Comparison of ENCODE assay signal across 13 mouse cellular contexts in genomic region chr8:64659097-64659496, GRCm38 (mm10). TPM values are rescaled to one million over a fixed set of nuclear protein-coding genes. Genes with fewer than 3 reads are reported as not detected.
DNase-seq lines count a peak whose midpoint lies in the region; ATAC-seq and TF ChIP-seq lines count a peak whose summit lies in the region.
"Had no signal": no experiment of that assay in that cellular context is flagged by ENCODE, and none has a peak within 500 bp of the region (broad histone marks: within the 10 kb centered on the region; RNA-seq: fewer than 3 reads in every experiment).

No protein-coding gene starts in this region.

- peaks cover 4% of the 10 kb centered on the region for H3K4me1 ChIP-seq in hindbrain, embryonic 16.5 days (ENCODE audit: control insufficient read depth, insufficient read depth, low read depth, low read length)
- peaks cover 13% of the 10 kb centered on the region for H3K4me1 ChIP-seq in hindbrain, embryonic 12.5 days
- H3K4me1 ChIP-seq in forebrain, embryonic 13.5 days, result peaks cover 28% of the 10 kb centered on the region
- peaks cover 19% of the 10 kb centered on the region for H3K4me1 ChIP-seq in midbrain, embryonic 14.5 days (ENCODE audit: control insufficient read depth, insufficient read depth, low read length)
- H3K4me1 ChIP-seq: heart, embryonic 10.5 days had no signal

- H3K4me2 ChIP-seq in hindbrain, embryonic 16.5 days (ENCODE audit: low read length), result no peak overlapping the region
- H3K4me2 ChIP-seq in hindbrain, embryonic 12.5 days (replicated peaks), result no peak overlapping the region
- no peak overlapping the region for H3K4me2 ChIP-seq in forebrain, embryonic 13.5 days
- H3K4me2 ChIP-seq in midbrain, embryonic 14.5 days (ENCODE audit: low read length), result no peak overlapping the region
- H3K4me2 ChIP-seq: limb, embryonic 15.5 days had no signal

- peak; percentile 60 for DNase-seq in brain, embryonic 14.5 days (ENCODE audit: low read depth)
- no peak for DNase-seq in midbrain, embryonic 14.5 days
- no peak for DNase-seq in spleen, adult 12 weeks (ENCODE audit: low spot score)
- DNase-seq in ovary, postnatal 14 days (ENCODE audit: low spot score), result no peak
- no peak for DNase-seq in kidney, postnatal 14 days
- DNase-seq: kidney, adult 2 months; thymus, adult 18-20 months had no signal

- no peaks in the 10 kb centered on the region; the same call in 1 of the 2 replicates for H3K36me3 ChIP-seq in hindbrain, embryonic 16.5 days (ENCODE audit: control insufficient read depth, insufficient read depth, low read length)
- H3K36me3 ChIP-seq in hindbrain, embryonic 12.5 days, result no peaks in the 10 kb centered on the region
- peaks cover 3% of the 10 kb centered on the region; the same call in 1 of the 2 replicates for H3K36me3 ChIP-seq in forebrain, embryonic 13.5 days (ENCODE audit: poor library complexity, severe bottlenecking)
- 0 out of 2 replicates have a peak, but pooled peaks cover 3% of the 10 kb centered on the region for H3K36me3 ChIP-seq in midbrain, embryonic 14.5 days (ENCODE audit: control insufficient read depth, insufficient read depth, low read length)
- H3K36me3 ChIP-seq: heart, embryonic 10.5 days; limb, embryonic 15.5 days had no signal

- no peak for TF ChIP-seq POLR2A in brain, embryonic 14.5 days (IDR thresholded peaks at IDR 0.05; ENCODE audit: borderline replicate concordance, extremely low read depth, insufficient read depth, insufficient read length, poor library complexity, severe bottlenecking)

- no peaks in the 10 kb centered on the region for H3K9me3 ChIP-seq in hindbrain, embryonic 16.5 days (ENCODE audit: control insufficient read depth, low read length)
- no peaks in the 10 kb centered on the region for H3K9me3 ChIP-seq in hindbrain, embryonic 12.5 days (replicated peaks)
- no peaks in the 10 kb centered on the region for H3K9me3 ChIP-seq in forebrain, embryonic 13.5 days (replicated peaks)
- no peaks in the 10 kb centered on the region for H3K9me3 ChIP-seq in midbrain, embryonic 14.5 days (ENCODE audit: control insufficient read depth, low read length)
- H3K9me3 ChIP-seq: heart, embryonic 10.5 days; limb, embryonic 15.5 days had no signal

- no peaks in the 10 kb centered on the region for H3K27me3 ChIP-seq in hindbrain, embryonic 16.5 days (replicated peaks; ENCODE audit: control insufficient read depth, insufficient read depth, low read length)
- no peaks in the 10 kb centered on the region for H3K27me3 ChIP-seq in hindbrain, embryonic 12.5 days
- H3K27me3 ChIP-seq in forebrain, embryonic 13.5 days, result no peaks in the 10 kb centered on the region
- H3K27me3 ChIP-seq in midbrain, embryonic 14.5 days (ENCODE audit: control insufficient read depth, insufficient read depth, low read length), result no peaks in the 10 kb centered on the region
- H3K27me3 ChIP-seq: limb, embryonic 15.5 days had no signal

- no peak overlapping the region for H3K9ac ChIP-seq in hindbrain, embryonic 16.5 days (ENCODE audit: low read depth, low read length)
- no peak overlapping the region for H3K9ac ChIP-seq in hindbrain, embryonic 12.5 days
- no peak overlapping the region for H3K9ac ChIP-seq in forebrain, embryonic 13.5 days
- H3K9ac ChIP-seq in midbrain, embryonic 14.5 days (replicated peaks; ENCODE audit: low read length), result no peak overlapping the region
- H3K9ac ChIP-seq: limb, embryonic 15.5 days had no signal

- no peak overlapping the region for H3K4me3 ChIP-seq in hindbrain, embryonic 16.5 days (ENCODE audit: low read length)
- no peak overlapping the region for H3K4me3 ChIP-seq in hindbrain, embryonic 12.5 days
- H3K4me3 ChIP-seq in forebrain, embryonic 13.5 days, result no peak overlapping the region
- no peak overlapping the region for H3K4me3 ChIP-seq in midbrain, embryonic 14.5 days (replicated peaks; ENCODE audit: low read depth, low read length)
- H3K4me3 ChIP-seq: heart, embryonic 10.5 days; limb, embryonic 15.5 days had no signal

- H3K27ac ChIP-seq in hindbrain, embryonic 16.5 days (ENCODE audit: low read depth, low read length), result peak overlapping the region; percentile 39; the same call in 1 of the 2 replicates
- H3K27ac ChIP-seq in hindbrain, embryonic 12.5 days, result no peak overlapping the region
- H3K27ac ChIP-seq in forebrain, embryonic 13.5 days, result peak overlapping the region; percentile 70
- H3K27ac ChIP-seq in midbrain, embryonic 14.5 days (replicated peaks; ENCODE audit: low read depth, low read length), result peak overlapping the region; percentile 66; the same call in 1 of the 2 replicates
- H3K27ac ChIP-seq: heart, embryonic 10.5 days; limb, embryonic 15.5 days; macrophage had no signal

- no peak for ATAC-seq in hindbrain, embryonic 16.5 days
- ATAC-seq in hindbrain, embryonic 12.5 days (ENCODE audit: low FRiP score), result no peak
- peak; percentile 43; the same call in 1 of the 2 replicates for ATAC-seq in forebrain, embryonic 13.5 days
- no peak for ATAC-seq in midbrain, embryonic 14.5 days (ENCODE audit: low FRiP score, low TSS enrichment)

- TF ChIP-seq CTCF in brain, embryonic 14.5 days (IDR thresholded peaks at IDR 0.05; ENCODE audit: borderline replicate concordance, extremely low read depth, insufficient read depth, insufficient read length), result no peak

- WGBS in hindbrain, embryonic 16.5 days, result 76% methylated on average over 5 of the region's 5 CpGs
- 93% methylated on average over 5 of the region's 5 CpGs for WGBS in hindbrain, embryonic 12.5 days
- 76% methylated on average over 5 of the region's 5 CpGs for WGBS in forebrain, embryonic 13.5 days
- 80% methylated on average over 5 of the region's 5 CpGs for WGBS in midbrain, embryonic 14.5 days

RNA-seq across cellular contexts. Expression of gene Cpe, which starts 33.8 kb away (rescaled TPM):
- 718 and 866 TPM in 2 replicates for polyA plus RNA-seq in hindbrain, embryonic 16.5 days (2015; fragmentation: Nextera tagmentation; extraction: Ambion mirVana)
- 387 and 416 TPM in 2 replicates for polyA plus RNA-seq in hindbrain, embryonic 12.5 days (2016; fragmentation: Nextera tagmentation; extraction: Ambion mirVana)
- polyA plus RNA-seq in brain, embryonic 14.5 days (2012; rRNA removed), result 200 and 339 TPM in 2 replicates
- 389 and 392 TPM in 2 replicates for polyA plus RNA-seq in forebrain, embryonic 13.5 days (2015; fragmentation: Nextera tagmentation; extraction: Ambion mirVana)
- polyA plus RNA-seq in midbrain, embryonic 14.5 days (2014; fragmentation: Nextera tagmentation; extraction: Ambion mirVana), result 911 and 915 TPM in 2 replicates
